Mouse (Mus musculus) myocyte (in vitro differentiated cells): ENCODE results near the gene Map2k2.

Source experiments
- E2F4 ChIP-seq: IDR thresholded peaks from one replicate; pipeline ENCODE4 v1.6.1; 2011; ENCODE audit warnings: mild to moderate bottlenecking, control low read depth, moderate library complexity; ENCODE audit not compliant: insufficient read depth
- MAX ChIP-seq: IDR thresholded peaks from one replicate; pipeline ENCODE4 v1.6.1; 2011; ENCODE audit warnings: low read depth, mild to moderate bottlenecking, control low read depth
- POLR2A ChIP-seq: IDR thresholded peaks from one replicate; pipeline ENCODE4 v1.6.1; 2011; ENCODE audit warnings: low read depth, mild to moderate bottlenecking, control low read depth, moderate library complexity; ENCODE audit not compliant: insufficient read length

- TF ChIP-seq POLR2A (no peak), MAX (no peak), E2F4 (no peak)
Observed at GRCm38 (mm10) chr10:81146296-81146695, 40.6 kb downstream of the Map2k2 start.
